In genomic region chr17:25538945-25539875, GRCm38 (mm10) we compare ENCODE assay signal across 9 mouse cellular contexts. TPM values are rescaled to one million over a fixed set of nuclear protein-coding genes. Genes with fewer than 3 reads are reported as not detected.
DNase-seq lines count a peak whose midpoint lies in the region; ATAC-seq lines count a peak whose summit lies in the region.
"Had no signal": no experiment of that assay in that cellular context is flagged by ENCODE, and none has a peak within 500 bp of the region (broad histone marks: within the 10 kb centered on the region; RNA-seq: fewer than 3 reads in every experiment).

No protein-coding gene starts in this region.

- no peak for ATAC-seq in granulocyte monocyte progenitor cell, adult 5-6 weeks (replicated peaks; ENCODE audit: poor library complexity, severe bottlenecking)

- intact Hi-C loops in heart, postnatal 14 days (cut with DNase I): no loop called here
- intact Hi-C loops in left cerebral cortex, postnatal 4 days (cut with DNase I): no loop called here

- DNase-seq in ovary, adult 18-20 months (ENCODE audit: low spot score): peak; percentile 43
- DNase-seq in ovary, postnatal 10 days (ENCODE audit: low spot score): no peak
- DNase-seq in fibroblast of lung, adult 2 months (ENCODE audit: low read depth): peak; percentile 34
- DNase-seq in heart, postnatal 14 days: peak; percentile 49 to 50
- peak; percentile 58 for DNase-seq in left cerebral cortex, postnatal 4 days
- peak; percentile 18 for DNase-seq in ovary, postnatal 14 days (ENCODE audit: low spot score)
- no peak for DNase-seq in yolk sac, embryonic 10.5 days (ENCODE audit: low spot score)

RNA-seq across cellular contexts. Expression of gene Sox8, which starts 31.3 kb away (rescaled TPM):
- under 1 TPM; 0.56 to 0.67 TPM for total RNA-seq in heart, postnatal 14 days (2021)
- total RNA-seq in left cerebral cortex, postnatal 4 days (2021): 10 to 100 TPM; 29.9 to 38.1 TPM
- 1.1 TPM in 1 of 2 replicates, not detected in the other for total RNA-seq in granulocyte monocyte progenitor cell, adult 5-6 weeks (2014; fragmentation: Nextera tagmentation)
- total RNA-seq in granulocyte monocyte progenitor cell, adult 5-6 weeks (2017): not detected in 2 replicates

RNA-seq across cellular contexts. Expression of gene Lmf1, which starts 39.7 kb away (rescaled TPM):
- 10 to 100 TPM; 26.2 to 28.0 TPM for total RNA-seq in heart, postnatal 14 days (2021)
- total RNA-seq in left cerebral cortex, postnatal 4 days (2021): 10 to 100 TPM; 19.4 to 21.5 TPM
- 34.0 and 36.8 TPM in 2 replicates for total RNA-seq in granulocyte monocyte progenitor cell, adult 5-6 weeks (2014; fragmentation: Nextera tagmentation)
- 6.9 and 10.7 TPM in 2 replicates for total RNA-seq in granulocyte monocyte progenitor cell, adult 5-6 weeks (2017)

RNA-seq across cellular contexts. Expression of gene Sstr5, which starts 42.1 kb away (rescaled TPM):
- total RNA-seq in heart, postnatal 14 days (2021): not detected
- total RNA-seq in left cerebral cortex, postnatal 4 days (2021): under 1 TPM; 0.58 to 0.72 TPM
- total RNA-seq in granulocyte monocyte progenitor cell, adult 5-6 weeks (2014; fragmentation: Nextera tagmentation): not detected in 2 replicates
- total RNA-seq in granulocyte monocyte progenitor cell, adult 5-6 weeks (2017): not detected in 2 replicates
- total RNA-seq: gastrocnemius, postnatal 4 days had no signal

Comparison
In these comparisons a context has a peak if more than half of its experiments do, and no peak if none do; other contexts are left out.
1. DNase-seq: peak in ovary, adult 18-20 months (single experiment), fibroblast of lung, adult 2 months (single experiment), heart, postnatal 14 days (2 of 2), left cerebral cortex, postnatal 4 days (single experiment) and ovary, postnatal 14 days (single experiment); none in ovary, postnatal 10 days (single experiment) and yolk sac, embryonic 10.5 days (single experiment).
2. RNA of gene Sox8, which starts 31.3 kb away (total RNA-seq): 29.9 to 38.1 TPM in left cerebral cortex, postnatal 4 days; 1.1 TPM in granulocyte monocyte progenitor cell, adult 5-6 weeks and 0.56 to 0.67 TPM in heart, postnatal 14 days; every median in the first group is over 10 times any median in the second.